Mouse (Mus musculus): ENCODE results near the gene Tmem259. TPM values are rescaled to one million over a fixed set of nuclear protein-coding genes. Genes with fewer than 3 reads are reported as not detected.

The Tmem259 gene
- polyA plus RNA-seq, 1 experiment from 2014 or later: 20.5 TPM

- Histone ChIP-seq H3K36me3 (no peaks in the 10 kb centered on the region), H3K4me3 (peak overlapping the region; percentile 86), H3K9ac (peak overlapping the region; percentile 41), H3K4me2 (peak overlapping the region; percentile 91), H3K9me3 (no peaks in the 10 kb centered on the region), H3K4me1 (peaks cover 58% of the 10 kb centered on the region), H3K27me3 (no peaks in the 10 kb centered on the region), H3K27ac (peak overlapping the region; percentile 99)
- ATAC-seq (ENCODE audit: borderline replicate concordance, extremely low read depth, low FRiP score, low TSS enrichment): no peak
- WGBS: 2% methylated on average over 35 of the region's 35 CpGs
Measured at GRCm38 (mm10) chr10:79985334-79986231, 1.5 kb upstream of the Tmem259 start.

DNA sequence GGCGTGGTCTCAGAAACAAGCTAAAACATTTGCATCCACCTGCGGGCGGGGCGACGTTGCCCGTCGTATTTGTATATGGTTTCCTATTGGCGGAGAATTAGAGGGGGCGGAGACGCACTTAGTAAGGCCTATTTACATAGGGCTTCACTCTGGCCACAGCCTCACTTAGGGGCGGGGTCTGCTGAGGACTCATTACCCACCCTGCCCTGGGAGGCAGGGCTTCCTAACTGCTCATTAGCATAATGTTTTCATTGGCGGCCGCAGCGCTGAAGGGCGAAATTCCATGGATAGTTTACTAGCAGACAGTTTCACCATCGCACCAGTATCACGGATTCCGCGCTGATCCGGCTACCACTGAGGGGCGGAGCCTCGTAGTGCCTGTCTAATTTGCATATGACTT lies 741 bp upstream of the Tmem259 start:
- peak; percentile 91 for ATAC-seq (ENCODE audit: borderline replicate concordance, extremely low read depth, low FRiP score, low TSS enrichment)
- 0% methylated on average over 22 of the region's 22 CpGs for WGBS

GRCm38 (mm10) chr10:79983670-79984069 lies 460 bp downstream of the Tmem259 start:
- Histone ChIP-seq H3K36me3 (peaks cover 7% of the 10 kb centered on the region), H3K4me2 (peak overlapping the region; percentile 91), H3K4me1 (peaks cover 44% of the 10 kb centered on the region), H3K9me3 (no peaks in the 10 kb centered on the region), H3K9ac (peak overlapping the region; percentile 95), H3K27ac (peak overlapping the region; percentile 99), H3K4me3 (peak overlapping the region; percentile 86), H3K27me3 (no peaks in the 10 kb centered on the region)
- 1% methylated on average over 21 of the region's 21 CpGs for WGBS
- ATAC-seq (ENCODE audit: borderline replicate concordance, extremely low read depth, low FRiP score, low TSS enrichment): no peak

More for the DNA sequence above, 741 bp upstream of the Tmem259 start:
- Histone ChIP-seq H3K4me2 (peak overlapping the region; percentile 91), H3K4me1 (peaks cover 55% of the 10 kb centered on the region), H3K36me3 (no peaks in the 10 kb centered on the region), H3K27ac (peak overlapping the region; percentile 99), H3K9me3 (no peaks in the 10 kb centered on the region), H3K4me3 (peak overlapping the region; percentile 86), H3K27me3 (no peaks in the 10 kb centered on the region), H3K9ac (peak overlapping the region; percentile 95)

GRCm38 (mm10) chr10:79983205-79983604 lies 925 bp downstream of the Tmem259 start:
- Histone ChIP-seq H3K27ac (0 out of 2 replicates have a peak overlapping the region, but pooled peaks have one; percentile 99), H3K4me1 (peaks cover 44% of the 10 kb centered on the region), H3K36me3 (peaks cover 11% of the 10 kb centered on the region), H3K4me2 (peak overlapping the region; percentile 91), H3K9me3 (no peaks in the 10 kb centered on the region), H3K27me3 (no peaks in the 10 kb centered on the region), H3K9ac (peak overlapping the region; percentile 95), H3K4me3 (peak overlapping the region; percentile 86)
- WGBS: 62% methylated on average over 5 of the region's 5 CpGs
- no peak for ATAC-seq (ENCODE audit: borderline replicate concordance, extremely low read depth, low FRiP score, low TSS enrichment)

GRCm38 (mm10) chr10:79979401-79980155 lies 4.6 kb downstream of the Tmem259 start:
- H3K9me3 ChIP-seq: no peaks in the 10 kb centered on the region
- H3K4me2 ChIP-seq: no peak overlapping the region
- H3K36me3 ChIP-seq: peaks cover 44% of the 10 kb centered on the region
- H3K27me3 ChIP-seq: no peaks in the 10 kb centered on the region
- no peak overlapping the region for H3K4me3 ChIP-seq
- H3K4me1 ChIP-seq: peaks cover 18% of the 10 kb centered on the region
- no peak overlapping the region for H3K27ac ChIP-seq
- no peak overlapping the region for H3K9ac ChIP-seq
- no peak for ATAC-seq (ENCODE audit: borderline replicate concordance, extremely low read depth, low FRiP score, low TSS enrichment)
- WGBS: 92% methylated on average over 22 of the region's 22 CpGs

- Histone ChIP-seq H3K27ac (no peak overlapping the region), H3K4me2 (no peak overlapping the region), H3K36me3 (peaks cover 49% of the 10 kb centered on the region), H3K27me3 (no peaks in the 10 kb centered on the region), H3K9ac (no peak overlapping the region), H3K4me3 (no peak overlapping the region), H3K4me1 (peaks cover 15% of the 10 kb centered on the region), H3K9me3 (no peaks in the 10 kb centered on the region)
- ATAC-seq (ENCODE audit: borderline replicate concordance, extremely low read depth, low FRiP score, low TSS enrichment): no peak
- 96% methylated on average over 21 of the region's 21 CpGs for WGBS
Measured at GRCm38 (mm10) chr10:79978061-79978460, 6.1 kb downstream of the Tmem259 start.

DNA sequence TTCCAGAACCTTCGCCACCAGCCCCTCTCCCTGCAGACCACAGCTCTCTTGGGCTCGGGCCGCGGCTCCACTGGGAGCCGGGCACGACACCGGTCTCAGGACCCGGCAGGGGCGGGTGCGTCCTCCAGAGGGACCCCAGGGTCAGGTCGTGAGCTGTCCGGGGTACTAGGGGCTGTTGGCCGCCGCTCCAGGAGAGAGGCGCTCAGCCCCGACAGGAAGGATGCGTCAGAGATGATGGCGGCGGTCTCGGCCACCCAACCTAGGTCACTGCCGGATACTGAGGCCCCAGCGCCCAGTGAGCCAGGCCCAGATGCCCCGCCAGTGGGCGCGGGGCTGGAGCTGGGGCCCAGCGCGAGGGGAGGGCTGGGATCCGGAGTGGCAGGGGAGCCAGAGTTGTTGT lies 6.8 kb downstream of the Tmem259 start:
- Histone ChIP-seq H3K27me3 (peaks cover under 1% of the 10 kb centered on the region; the same call in 1 of the 2 replicates), H3K4me3 (no peak overlapping the region), H3K4me2 (no peak overlapping the region), H3K9me3 (no peaks in the 10 kb centered on the region), H3K36me3 (peaks cover 49% of the 10 kb centered on the region), H3K27ac (no peak overlapping the region), H3K9ac (no peak overlapping the region), H3K4me1 (peaks cover 11% of the 10 kb centered on the region)
- ATAC-seq (ENCODE audit: borderline replicate concordance, extremely low read depth, low FRiP score, low TSS enrichment): no peak
- 81% methylated on average over 28 of the region's 28 CpGs for WGBS

DNA sequence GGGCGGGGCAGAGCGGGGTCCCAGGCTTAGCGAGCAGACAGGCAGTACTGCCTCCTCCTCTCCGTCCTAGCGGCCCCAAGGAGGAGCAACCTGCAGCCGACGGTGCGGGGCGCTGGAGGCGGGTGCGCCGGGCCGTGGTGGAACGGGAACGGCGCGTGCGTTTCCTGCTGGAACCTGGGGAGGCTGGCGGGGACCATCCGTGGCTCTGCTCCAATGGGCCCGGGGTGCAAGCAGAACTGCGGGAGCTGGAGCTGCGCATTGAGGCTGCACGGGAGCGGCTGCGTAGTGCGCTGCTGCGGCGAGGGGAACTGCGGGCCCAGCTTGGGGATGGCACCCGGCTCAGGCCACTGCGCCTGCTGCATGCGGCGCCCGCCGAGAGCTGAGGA lies 7.4 kb downstream of the Tmem259 start:
- no peak overlapping the region for H3K27ac ChIP-seq
- peaks cover 6% of the 10 kb centered on the region for H3K27me3 ChIP-seq
- WGBS: 80% methylated on average over 36 of the region's 36 CpGs
- peaks cover 9% of the 10 kb centered on the region; the same call in 1 of the 2 replicates for H3K4me1 ChIP-seq
- ATAC-seq (ENCODE audit: borderline replicate concordance, extremely low read depth, low FRiP score, low TSS enrichment): no peak
- peaks cover 49% of the 10 kb centered on the region for H3K36me3 ChIP-seq
- no peaks in the 10 kb centered on the region for H3K9me3 ChIP-seq
- no peak overlapping the region for H3K9ac ChIP-seq
- no peak overlapping the region for H3K4me2 ChIP-seq
- no peak overlapping the region for H3K4me3 ChIP-seq

- Histone ChIP-seq H3K9ac (no peak overlapping the region), H3K27me3 (peaks cover 11% of the 10 kb centered on the region), H3K9me3 (no peaks in the 10 kb centered on the region), H3K27ac (no peak overlapping the region), H3K4me2 (no peak overlapping the region), H3K36me3 (peaks cover 49% of the 10 kb centered on the region), H3K4me3 (no peak overlapping the region), H3K4me1 (peaks cover 8% of the 10 kb centered on the region)
- 88% methylated on average over 28 of the region's 28 CpGs for WGBS
- ATAC-seq (ENCODE audit: borderline replicate concordance, extremely low read depth, low FRiP score, low TSS enrichment): no peak
Measured at GRCm38 (mm10) chr10:79976071-79976721, 7.9 kb downstream of the Tmem259 start.

GRCm38 (mm10) chr10:79974668-79975067 lies 9.5 kb downstream of the Tmem259 start:
- peaks cover 25% of the 10 kb centered on the region for H3K27me3 ChIP-seq
- H3K4me3 ChIP-seq: no peak overlapping the region
- WGBS: 86% methylated on average over 8 of the region's 8 CpGs
- H3K4me1 ChIP-seq: peaks cover 21% of the 10 kb centered on the region
- H3K36me3 ChIP-seq: peaks cover 49% of the 10 kb centered on the region
- no peaks in the 10 kb centered on the region for H3K9me3 ChIP-seq
- H3K4me2 ChIP-seq: no peak overlapping the region
- no peak overlapping the region for H3K27ac ChIP-seq
- ATAC-seq (ENCODE audit: borderline replicate concordance, extremely low read depth, low FRiP score, low TSS enrichment): no peak
- no peak overlapping the region for H3K9ac ChIP-seq

DNA sequence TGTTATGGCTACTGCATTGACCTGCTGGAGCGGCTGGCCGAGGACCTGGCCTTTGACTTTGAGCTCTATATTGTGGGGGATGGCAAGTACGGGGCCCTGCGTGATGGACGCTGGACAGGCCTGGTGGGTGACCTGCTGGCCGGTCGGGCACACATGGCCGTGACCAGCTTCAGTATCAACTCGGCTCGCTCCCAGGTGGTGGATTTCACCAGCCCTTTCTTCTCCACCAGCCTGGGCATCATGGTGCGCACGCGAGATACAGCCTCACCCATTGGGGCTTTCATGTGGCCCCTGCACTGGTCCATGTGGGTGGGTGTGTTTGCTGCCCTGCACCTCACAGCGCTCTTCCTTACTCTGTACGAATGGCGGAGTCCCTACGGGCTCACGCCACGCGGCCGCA lies 10.0 kb downstream of the Tmem259 start:
- Histone ChIP-seq H3K4me3 (no peak overlapping the region), H3K27me3 (peaks cover 30% of the 10 kb centered on the region), H3K9ac (no peak overlapping the region), H3K9me3 (no peaks in the 10 kb centered on the region), H3K4me2 (no peak overlapping the region), H3K36me3 (peaks cover 46% of the 10 kb centered on the region), H3K4me1 (peaks cover 27% of the 10 kb centered on the region), H3K27ac (no peak overlapping the region)
- no peak for ATAC-seq (ENCODE audit: borderline replicate concordance, extremely low read depth, low FRiP score, low TSS enrichment)
- 85% methylated on average over 21 of the region's 21 CpGs for whole genome bisulfite sequencing

Data from lung, embryonic 15.5 days (tissue).